Mouse (Mus musculus) A20 (cell line): Measurements from ENCODE around the gene Srsf3.
"Not testable (repeated sequence)": the region's sequence is repeated elsewhere in the genome, so short reads cannot be mapped to it uniquely, and the experiment has no call there.

ENCODE experiments used
- DNase-seq: peaks from one replicate; pipeline ENCODE4 v3.0.0-alpha.2; 2011; ENCODE audit warnings: low read depth, low spot score

Srsf3 gene

GRCm38 (mm10) chr17:29032274-29033069, at the start of gene Srsf3:
Gene Srsf3, plus strand, starts transcription at chr17:29032628.
- peak; percentile 99 for DNase-seq

- no peak for DNase-seq
Measured at GRCm38 (mm10) chr17:28984724-28985420, 47.6 kb upstream of the Srsf3 start.

- DNase-seq: peak; percentile 30
Measured at GRCm38 (mm10) chr17:28986833-28987232, 45.6 kb upstream of the Srsf3 start.

DNA sequence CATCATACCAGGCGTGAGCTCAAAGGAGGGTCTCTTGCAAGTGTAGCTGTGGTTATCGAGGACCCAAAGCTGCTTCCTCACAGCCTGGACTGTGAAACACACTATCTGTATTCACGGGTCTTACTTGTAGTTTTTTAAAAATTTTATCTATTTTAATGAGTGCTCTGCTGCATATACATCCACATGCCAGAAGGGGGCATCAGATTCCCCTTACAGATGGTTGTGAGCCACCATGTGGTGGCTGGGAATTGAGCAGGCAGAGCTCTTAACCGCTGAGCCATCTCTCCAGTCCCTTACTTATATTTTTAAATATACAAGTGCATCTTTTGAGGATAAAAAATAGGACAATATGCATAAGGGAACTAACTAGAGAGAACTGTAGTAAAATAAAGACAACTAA, 44.7 kb upstream of the Srsf3 start:
- DNase-seq: peak; percentile 76

DNA sequence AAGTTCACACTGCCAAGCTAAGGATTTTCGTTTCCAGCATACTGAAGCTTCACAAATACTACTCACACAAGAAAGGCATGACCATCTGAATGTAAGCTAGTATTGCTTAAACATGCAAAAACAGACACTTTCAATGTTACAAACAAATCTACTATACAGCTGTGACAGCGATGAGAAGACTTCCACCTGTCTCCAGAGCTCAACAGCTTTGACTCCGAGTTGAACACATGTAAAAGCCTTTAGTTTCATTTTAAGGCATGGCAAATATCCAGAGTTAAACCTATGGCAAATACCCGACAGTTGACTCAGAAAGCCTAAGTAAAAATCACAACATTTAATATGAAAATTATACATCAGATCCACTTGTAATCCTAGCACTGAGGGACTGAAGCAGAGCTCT, 44.1 kb upstream of the Srsf3 start:
- DNase-seq: no peak

DNA sequence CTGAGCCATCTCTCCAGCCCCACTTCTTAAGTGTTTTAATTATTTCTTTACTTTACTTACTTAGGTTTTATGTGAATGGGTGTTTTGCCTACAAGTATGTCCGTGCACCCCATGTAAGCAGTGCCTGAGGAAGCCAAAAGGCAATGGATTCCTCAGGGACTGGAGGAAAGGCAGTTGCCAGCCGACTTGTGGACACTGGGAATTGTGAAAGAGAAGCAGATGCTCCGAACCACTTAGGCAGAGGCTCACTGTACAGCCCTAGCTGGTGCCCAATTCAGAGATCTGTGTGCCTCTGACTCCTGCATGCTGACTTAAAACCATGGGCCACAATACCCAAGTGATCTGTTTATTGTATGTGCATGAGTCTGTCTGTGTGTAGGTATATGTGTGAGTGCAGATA, 43.4 kb upstream of the Srsf3 start:
- no peak for DNase-seq

- no peak for DNase-seq
Measured at GRCm38 (mm10) chr17:28990060-28990459, 42.4 kb upstream of the Srsf3 start.

DNA sequence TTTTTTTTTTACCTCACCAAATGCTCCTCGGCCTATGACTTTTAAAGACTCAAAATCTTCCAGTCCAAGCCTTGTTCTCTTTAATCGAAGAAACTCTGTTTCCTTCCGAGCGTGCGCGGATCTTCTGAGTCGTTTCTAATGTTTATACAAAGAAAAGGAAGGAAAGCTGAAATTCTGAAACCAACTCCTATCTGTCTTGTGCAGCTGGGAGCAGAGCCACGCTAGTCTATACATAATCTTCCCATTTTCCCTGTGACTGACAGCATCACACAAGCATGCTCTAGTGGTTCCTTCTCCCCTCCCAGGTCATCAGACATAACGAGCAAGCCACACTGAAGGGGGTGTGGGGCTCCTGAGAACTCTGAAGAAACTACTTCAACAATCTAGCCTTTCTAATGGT, 41.1 kb upstream of the Srsf3 start:
- DNase-seq: no peak

- no peak for DNase-seq
Measured at GRCm38 (mm10) chr17:28992105-28992504, 40.3 kb upstream of the Srsf3 start.

DNA sequence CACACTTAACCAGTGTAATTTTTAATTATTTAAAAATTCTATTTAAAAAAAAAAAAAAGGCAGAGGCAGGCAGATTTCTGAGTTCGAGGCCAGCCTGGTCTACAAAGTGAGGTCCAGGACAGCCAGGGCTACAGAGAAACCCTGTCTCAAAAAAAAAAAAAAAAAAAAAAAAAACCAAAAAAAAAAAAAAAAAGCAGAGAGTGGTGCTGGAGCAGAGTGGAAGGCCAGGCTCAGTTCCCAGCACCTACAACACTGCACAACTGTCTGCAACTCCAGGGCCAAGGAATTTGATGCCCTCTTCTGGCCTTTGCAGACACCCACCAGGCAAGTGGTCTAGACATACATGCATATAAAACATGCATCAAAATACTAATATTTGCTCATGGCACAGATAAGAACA, 39.4 kb upstream of the Srsf3 start:
- not testable (repeated sequence) for DNase-seq

GRCm38 (mm10) chr17:28994615-28995014, 37.8 kb upstream of the Srsf3 start:
- DNase-seq: no peak

DNA sequence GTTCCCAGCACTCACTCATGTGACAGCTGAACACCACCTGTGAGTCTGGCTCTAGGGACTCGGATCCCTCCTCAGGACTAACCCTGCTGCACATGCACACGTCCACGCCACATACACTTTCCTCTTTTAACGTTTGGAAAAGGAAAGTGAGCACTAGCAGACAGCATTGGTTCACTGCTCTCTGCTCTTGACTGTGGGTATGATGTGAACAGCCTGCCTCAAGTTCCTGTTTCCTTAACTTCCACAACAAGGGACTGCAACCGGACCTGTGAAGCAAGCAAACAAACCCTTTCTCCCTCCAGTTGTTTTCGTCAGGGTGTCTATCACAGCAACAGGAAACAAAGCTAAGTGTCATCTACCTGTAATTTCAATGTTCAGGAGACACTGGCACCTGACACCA, 32.0 kb upstream of the Srsf3 start:
- DNase-seq: no peak

GRCm38 (mm10) chr17:29003740-29004139, 28.7 kb upstream of the Srsf3 start:
- DNase-seq: peak; percentile 40

- DNase-seq: no peak
Measured at GRCm38 (mm10) chr17:29005002-29005401, 27.4 kb upstream of the Srsf3 start.

DNA sequence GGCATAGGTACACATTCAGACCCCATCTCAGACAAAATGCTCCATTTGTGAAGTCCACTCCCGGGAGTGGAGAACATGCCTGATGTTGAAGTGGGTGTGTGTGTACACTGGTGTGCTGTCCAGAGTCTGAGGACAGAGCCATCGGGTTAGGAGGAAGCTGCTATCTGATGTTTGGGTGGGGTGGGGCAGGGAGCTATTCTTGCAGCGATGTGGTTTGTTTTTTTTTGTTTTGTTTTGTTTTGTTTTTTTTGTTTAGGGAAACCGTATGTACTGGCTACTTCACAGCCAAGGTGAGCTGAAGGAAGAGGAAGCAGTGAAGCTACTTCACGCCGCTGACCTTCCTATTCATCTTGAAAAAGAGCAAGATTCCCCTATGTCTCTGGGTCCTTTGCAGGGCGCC, 25.6 kb upstream of the Srsf3 start:
- peak; percentile 67 for DNase-seq

DNA sequence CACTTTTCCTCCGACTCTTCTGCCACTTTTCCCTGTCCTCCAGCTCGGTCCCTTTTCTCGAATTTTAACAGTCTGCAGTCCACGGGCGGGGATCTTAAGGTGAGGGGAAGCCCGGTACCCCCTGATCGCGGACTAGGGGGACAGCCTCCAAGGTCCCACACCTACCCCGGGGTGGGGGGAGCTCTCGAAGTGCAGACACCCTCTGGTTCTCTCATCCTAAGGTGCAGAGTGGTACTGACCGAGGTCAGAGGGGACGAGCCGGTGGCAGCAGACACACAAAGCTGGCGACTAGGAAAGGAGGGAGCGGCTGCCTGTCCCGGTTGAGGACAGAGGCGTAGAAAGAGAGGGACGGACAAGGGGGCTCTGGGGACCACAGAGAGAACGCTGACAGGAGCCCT, 25.2 kb upstream of the Srsf3 start:
- DNase-seq: no peak

DNA sequence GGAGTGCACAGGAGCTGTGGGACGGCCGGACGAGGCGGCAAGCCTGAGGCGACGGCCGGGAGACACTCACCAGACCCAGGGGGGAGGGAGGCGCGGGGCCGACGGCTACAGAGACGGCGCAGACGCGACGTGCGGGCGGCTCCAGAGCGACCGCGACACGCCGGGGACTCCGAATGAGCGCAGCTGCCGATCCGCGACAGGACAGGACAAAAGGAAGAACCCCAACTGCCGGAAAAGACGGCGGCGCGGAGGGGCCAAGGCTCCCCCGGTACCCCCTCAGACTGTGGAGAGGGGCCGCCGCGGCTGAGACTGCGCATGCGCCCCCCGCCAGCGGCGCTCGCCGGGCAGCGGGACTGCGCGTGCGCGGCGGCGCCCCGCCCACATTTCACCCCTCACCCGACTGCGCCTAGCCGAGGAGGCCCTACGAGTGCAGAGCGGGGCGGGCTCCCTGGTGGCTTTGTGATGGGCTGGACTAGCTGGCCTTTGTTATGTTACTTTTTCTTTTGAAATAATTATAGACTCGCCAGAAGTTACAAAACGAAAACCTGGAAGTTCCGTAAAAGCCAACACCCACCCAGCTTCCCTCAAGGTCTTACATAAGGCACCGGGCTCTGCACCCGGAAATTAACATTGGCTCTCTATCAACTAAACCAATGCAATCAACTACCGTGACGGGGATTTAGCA, 24.6 kb upstream of the Srsf3 start, which contains the start of gene Stk38:
TSS of gene Stk38 (minus strand) at position 355 of the 685 bp plus-strand sequence.
- DNase-seq: peak; percentile 94

DNA sequence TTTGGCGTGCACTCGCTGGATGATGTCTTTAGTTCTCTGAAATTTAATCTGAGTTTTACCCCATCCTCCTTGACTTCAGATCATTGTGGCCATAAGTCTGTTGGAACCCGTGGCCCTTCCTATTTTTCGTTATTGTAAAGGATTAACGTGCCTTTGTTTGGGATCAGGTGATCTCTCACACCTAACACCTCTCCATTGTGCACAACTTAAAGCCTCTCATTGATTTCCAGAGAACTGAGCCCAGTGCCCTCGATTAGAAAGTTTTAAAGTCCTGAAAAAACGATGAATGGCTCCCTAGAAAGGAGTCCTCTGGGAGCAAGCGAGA, 24.1 kb upstream of the Srsf3 start:
- DNase-seq: no peak

- no peak for DNase-seq
Measured at GRCm38 (mm10) chr17:29009181-29009580, 23.2 kb upstream of the Srsf3 start.

- DNase-seq: no peak
Measured at GRCm38 (mm10) chr17:29014235-29014634, 18.2 kb upstream of the Srsf3 start.

GRCm38 (mm10) chr17:29015638-29016037, 16.8 kb upstream of the Srsf3 start:
- DNase-seq: peak; percentile 77

DNA sequence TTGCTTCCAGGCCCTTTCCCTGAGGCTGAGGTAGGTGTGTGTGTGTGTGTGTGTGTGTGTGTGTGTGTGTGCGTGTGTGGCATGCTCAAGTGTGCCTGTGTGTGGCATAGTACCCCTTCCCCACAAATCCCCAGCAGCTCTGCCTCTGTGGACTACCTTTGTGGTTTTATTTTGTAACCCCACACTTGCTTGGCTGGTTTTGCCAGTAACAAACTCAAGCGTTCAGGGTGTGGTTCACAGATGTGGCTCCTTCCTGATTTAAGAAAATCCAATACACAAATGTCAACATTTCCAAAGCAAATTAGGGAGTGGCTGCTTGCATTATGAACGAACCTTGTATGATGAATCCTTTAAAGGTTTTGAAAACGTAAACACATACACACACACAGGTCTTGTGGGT, 15.7 kb upstream of the Srsf3 start:
- DNase-seq: no peak
